Mouse (Mus musculus): Measurements from ENCODE around the gene Gm11555. TPM values are rescaled to one million over a fixed set of nuclear protein-coding genes. Genes with fewer than 3 reads are reported as not detected.

Gene Gm11555
- not detected in 2 replicates for polyA plus RNA-seq (2021; fragmentation: Nextera tagmentation)
- long read RNA-seq, experiment 1: 0 reads
- long read RNA-seq, experiment 2: 0 reads

DNA sequence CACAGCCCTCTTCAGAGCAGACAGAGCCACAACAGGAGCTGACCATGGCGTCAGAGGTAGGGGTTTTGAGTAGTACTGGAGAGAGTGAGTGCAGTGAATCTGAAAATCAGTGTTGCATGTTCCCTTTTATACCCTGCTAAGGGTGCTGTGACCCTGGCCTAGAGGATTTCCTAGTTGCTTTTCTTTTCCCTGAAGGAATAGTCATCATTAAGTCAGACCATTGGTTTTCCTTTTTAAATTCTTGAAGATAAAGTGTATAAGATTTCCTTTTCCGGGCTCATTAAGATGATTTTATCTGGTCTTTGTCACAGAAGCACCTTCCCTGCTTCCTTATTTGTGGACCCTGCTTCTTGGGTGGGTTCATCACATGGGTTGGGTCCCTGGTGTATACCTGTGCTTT is at the start of gene Gm11555:
Gm11555 (minus strand) TSS at position 101 of the 400 bp plus-strand sequence.

DNA sequence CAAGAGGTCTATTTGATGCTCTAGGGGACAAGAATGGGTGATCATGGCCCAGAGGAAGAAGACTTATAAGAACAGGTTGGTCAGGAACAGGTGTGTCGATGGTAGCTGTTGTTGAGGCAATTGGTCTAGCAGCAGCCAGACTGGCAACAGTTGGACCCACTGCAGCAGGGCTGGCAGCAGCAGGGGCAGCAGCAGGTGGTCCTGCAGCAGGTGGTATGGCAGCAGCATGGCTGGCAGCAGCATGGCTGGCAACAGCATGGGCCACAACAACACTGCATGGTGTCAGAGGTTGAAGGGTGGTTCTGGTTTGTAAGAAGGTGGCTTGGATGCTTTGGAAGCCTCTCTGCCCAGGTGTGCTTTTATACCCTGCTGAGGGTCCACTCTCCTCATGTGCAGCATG is 40.4 kb upstream of the Gm11555 start, which contains the start of gene Gm14190:
Gm14190 (minus strand) TSS at position 278 of the 400 bp plus-strand sequence.

DNA sequence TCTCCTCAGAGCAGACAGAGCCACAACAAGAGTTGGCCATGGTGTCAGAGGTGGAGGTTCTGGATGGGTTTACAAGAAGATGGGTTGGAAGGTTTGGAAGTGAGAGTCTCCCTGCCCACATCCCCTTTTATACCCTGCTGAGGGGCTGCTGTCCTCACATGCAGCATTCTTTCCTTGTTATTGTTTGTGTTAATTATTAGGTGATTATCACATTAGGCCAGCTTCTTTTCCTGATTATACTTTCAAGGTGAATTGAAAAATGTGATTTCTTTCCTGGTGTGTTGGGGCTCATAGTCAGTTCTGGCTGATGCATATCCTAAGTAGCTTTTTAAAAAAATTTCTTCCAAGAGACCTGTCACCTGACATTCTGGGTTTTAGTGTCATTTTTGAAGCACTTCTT is 15.8 kb upstream of the Gm11555 start, which contains the start of gene Krtap4-6:
Krtap4-6 (minus strand) TSS at position 101 of the 400 bp plus-strand sequence.

DNA sequence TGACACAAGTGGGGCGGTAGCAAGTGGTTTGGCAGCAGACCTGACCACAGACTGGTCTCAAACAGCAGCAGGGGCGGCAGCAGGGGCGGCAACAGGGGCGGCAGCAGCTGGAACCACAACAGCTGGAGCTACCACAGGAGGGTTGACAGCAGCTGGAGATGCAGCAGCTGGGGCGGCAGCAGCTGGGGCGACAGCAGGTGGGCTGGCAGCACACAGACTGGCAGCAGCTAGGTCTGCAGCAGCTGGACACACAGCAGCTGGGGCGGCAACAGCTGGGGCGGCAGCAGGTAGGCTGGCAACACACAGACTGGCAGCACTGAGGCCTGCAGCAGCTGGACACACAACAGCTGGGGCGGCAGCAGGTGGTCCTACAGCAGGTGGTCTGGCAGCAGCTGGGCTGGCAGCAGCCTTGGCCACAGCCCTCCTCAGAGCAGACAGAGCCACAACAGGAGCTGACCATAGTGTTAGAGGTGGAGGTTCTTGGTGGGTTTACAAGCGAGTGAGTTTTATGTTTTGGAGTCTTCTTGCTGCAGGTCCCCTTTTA is 8.5 kb upstream of the Gm11555 start, which contains the start of gene Gm11563:
Gm11563 (minus strand) TSS at position 494 of the 544 bp plus-strand sequence.

DNA sequence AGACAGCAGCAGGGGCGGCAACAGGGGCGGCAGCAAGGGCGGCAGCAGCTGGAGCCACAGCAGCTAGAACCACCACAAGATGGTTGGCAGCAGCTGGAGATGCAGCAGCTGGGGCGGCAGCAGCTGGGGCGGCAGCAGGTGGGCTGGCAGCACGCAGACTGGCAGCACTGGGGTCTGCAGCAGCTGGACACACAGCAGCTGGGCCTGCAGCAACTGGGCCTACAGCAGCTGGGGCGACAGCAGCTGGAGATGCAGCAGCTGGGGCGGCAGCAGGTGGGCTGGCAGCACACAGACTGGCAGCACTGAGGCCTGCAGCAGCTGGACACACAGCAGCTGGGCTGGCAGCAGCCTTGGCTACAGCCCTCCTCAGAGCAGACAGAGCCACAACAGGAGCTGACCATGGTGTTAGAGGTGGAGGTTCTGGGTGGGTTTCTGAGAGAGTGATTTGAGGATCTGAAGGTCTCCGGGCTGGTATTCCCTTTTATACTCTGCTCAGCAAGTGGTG is 6.3 kb downstream of the Gm11555 start, which contains the start of gene Krtap4-7:
Krtap4-7 (minus strand) TSS at position 455 of the 505 bp plus-strand sequence.

DNA sequence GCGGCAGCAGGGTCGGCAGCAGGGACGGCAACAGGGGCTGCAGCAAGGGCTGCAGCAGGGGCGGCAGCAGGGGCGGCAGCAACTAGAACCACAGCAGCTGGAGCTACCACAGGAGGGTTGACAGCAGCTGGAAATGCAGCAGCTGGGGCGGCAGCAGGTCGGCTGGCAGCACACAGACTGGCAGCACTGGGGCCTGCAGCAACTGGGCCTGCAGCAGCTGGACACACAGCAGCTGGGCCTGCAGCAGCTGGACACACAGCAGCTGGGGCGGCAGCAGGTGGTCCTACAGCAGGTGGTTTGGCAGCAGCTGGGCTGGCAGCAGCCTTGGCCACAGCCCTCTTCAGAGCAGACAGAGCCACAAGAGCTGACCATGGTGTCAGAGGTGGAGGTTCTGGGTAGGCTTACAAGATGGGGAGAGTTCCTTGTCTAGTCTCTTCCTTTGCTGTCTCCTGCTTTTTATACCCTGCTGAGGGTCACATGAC is 15.3 kb downstream of the Gm11555 start, which contains the start of gene Krtap4-2:
Krtap4-2 (minus strand) TSS at position 432 of the 482 bp plus-strand sequence.

DNA sequence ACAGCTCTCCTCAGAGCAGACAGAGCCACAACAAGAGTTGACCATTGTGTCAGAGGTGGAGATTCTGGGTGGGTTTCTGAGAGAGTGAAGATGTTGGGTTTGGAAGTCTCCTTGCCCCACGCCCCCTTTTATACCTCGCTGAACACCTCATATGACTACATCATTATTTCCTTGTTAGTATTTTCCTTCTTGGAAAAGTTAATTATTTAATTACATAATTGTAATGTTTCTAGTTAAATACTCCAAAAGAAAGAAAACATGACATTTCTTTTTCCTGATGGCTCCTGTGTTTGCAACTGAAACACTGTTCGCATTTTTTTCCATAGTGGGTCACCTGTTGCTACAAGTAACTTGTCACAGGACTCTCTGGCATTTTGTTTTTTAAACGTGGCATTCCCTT is 21.9 kb downstream of the Gm11555 start, which contains the start of gene Krtap4-1:
Krtap4-1 (minus strand) TSS at position 101 of the 400 bp plus-strand sequence.

DNA sequence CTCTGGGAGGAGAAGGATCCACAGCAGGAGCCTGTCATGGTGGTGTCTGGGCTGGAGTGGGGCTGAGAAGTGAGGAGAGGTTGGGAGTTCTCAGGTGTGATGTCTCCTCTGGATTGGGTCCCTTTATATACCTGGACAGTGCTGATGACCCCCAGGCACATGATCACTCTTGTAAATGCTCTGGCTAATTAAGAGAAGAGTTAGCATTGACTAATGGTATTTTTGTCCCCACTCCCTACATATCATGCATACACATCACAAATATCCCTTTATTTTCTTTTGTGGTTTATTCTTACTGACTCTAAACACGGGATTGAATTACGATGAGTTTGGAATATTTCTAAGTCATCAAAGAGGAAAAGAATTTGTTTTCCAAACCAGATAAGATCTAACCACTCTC is 29.7 kb downstream of the Gm11555 start, which contains the start of gene Gm11562:
Gm11562 (minus strand) TSS at position 101 of the 400 bp plus-strand sequence.

DNA sequence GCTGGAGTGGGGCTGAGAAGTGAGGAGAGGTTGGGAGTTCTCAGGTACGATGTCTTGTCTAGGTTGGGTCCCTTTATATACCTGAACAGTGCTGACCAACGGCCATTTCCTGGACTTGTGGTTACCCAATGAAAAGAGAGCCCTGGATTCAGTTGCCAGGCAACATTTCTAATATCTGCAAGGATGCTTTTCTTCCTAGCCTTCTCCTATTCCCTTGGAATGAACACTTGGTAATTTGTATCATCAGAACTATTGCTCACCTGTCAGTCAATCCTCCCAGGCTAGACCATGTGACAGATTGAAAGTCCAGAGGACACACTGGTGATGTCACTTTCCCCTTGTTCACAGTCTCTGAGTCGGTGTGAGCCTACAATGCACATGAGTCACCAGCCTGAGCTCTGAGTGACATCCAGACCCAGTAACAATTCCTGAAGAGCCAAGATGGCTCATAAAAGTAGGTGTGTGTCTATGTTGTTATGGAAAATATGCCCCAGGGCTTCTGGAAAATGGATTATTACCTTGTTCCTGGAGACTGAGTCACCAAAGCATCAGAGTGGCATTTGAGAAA is 35.2 kb downstream of the Gm11555 start, which contains the start of gene Krtap2-4:
Krtap2-4 (minus strand) TSS at position 51 of the 568 bp plus-strand sequence.

DNA sequence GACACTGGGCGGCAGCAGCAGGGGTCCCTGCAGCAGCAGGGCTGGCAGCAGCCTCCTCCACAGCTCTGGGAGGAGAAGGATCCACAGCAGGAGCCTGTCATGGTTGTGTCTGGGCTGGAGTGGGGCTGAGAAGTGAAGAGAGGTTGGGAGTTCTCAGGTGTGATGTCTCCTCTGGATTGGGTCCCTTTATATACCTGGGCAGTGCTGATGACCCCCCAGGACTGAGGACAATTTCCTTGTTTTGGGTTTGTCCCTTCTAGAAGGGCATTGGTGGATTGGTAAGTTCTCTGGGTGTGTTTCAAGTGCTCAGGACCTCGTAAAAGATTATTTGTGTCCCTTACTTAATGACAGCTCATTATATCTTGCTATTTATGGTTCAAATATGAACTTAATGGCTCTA is 39.9 kb downstream of the Gm11555 start, which contains the start of gene Gm11937:
Gm11937 (minus strand) TSS at position 101 of the 400 bp plus-strand sequence.

DNA sequence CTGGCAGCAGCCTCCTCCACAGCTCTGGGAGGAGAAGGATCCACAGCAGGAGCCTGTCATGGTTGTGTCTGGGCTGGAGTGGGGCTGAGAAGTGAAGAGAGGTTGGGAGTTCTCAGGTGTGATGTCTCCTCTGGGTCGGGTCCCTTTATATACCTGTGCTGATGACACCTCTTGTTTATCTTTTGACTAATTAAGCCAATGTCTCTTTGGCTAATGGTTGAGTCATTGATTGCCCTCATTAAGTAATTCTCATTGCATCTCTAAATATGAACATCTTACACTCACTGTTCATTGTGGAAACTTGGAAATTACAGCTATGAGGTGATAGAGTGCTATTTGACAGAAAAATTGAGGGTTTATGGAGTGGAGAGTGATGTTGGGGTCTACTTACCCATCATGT is 46.8 kb downstream of the Gm11555 start, which contains the start of gene Gm11938:
Gm11938 (minus strand) TSS at position 101 of the 400 bp plus-strand sequence.

Other genes starting within 250 kb of the Gm11555 start
- gene Krt12, start 228.0 kb downstream of the Gm11555 start, polyA plus RNA-seq (2021; fragmentation: Nextera tagmentation): 21.1 and 24.0 TPM in 2 replicates
- gene Krt20, start 212.1 kb downstream of the Gm11555 start, polyA plus RNA-seq (2021; fragmentation: Nextera tagmentation): 0.43 TPM in 1 of 2 replicates, not detected in the other
- not detected in 2 replicates for gene Krt23, start 157.1 kb downstream of the Gm11555 start, polyA plus RNA-seq (2021; fragmentation: Nextera tagmentation)
- gene Krt39, start 128.9 kb downstream of the Gm11555 start, polyA plus RNA-seq (2021; fragmentation: Nextera tagmentation): not detected in 2 replicates
- gene Krt40, start 107.1 kb downstream of the Gm11555 start, polyA plus RNA-seq (2021; fragmentation: Nextera tagmentation): not detected in 2 replicates
- gene Krtap3-3, start 99.4 kb downstream of the Gm11555 start, polyA plus RNA-seq (2021; fragmentation: Nextera tagmentation): not detected in 2 replicates
- not detected in 2 replicates for gene Krtap3-2, start 93.4 kb downstream of the Gm11555 start, polyA plus RNA-seq (2021; fragmentation: Nextera tagmentation)
- gene Gm11939, start 90.8 kb downstream of the Gm11555 start, polyA plus RNA-seq (2021; fragmentation: Nextera tagmentation): not detected in 2 replicates
- not detected in 2 replicates for gene Krtap3-1, start 83.6 kb downstream of the Gm11555 start, polyA plus RNA-seq (2021; fragmentation: Nextera tagmentation)
- not detected in 2 replicates for gene Krtap1-5, start 69.2 kb downstream of the Gm11555 start, polyA plus RNA-seq (2021; fragmentation: Nextera tagmentation)
- gene Krtap1-4, start 66.6 kb downstream of the Gm11555 start, polyA plus RNA-seq (2021; fragmentation: Nextera tagmentation): not detected in 2 replicates
- not detected in 2 replicates for gene Krtap1-3, start 58.9 kb downstream of the Gm11555 start, polyA plus RNA-seq (2021; fragmentation: Nextera tagmentation)
- gene Krtap9-3, start 52.1 kb downstream of the Gm11555 start, polyA plus RNA-seq (2021; fragmentation: Nextera tagmentation): not detected in 2 replicates
- not detected in 2 replicates for gene Gm11938, start 46.9 kb downstream of the Gm11555 start, polyA plus RNA-seq (2021; fragmentation: Nextera tagmentation)
- not detected in 2 replicates for gene Gm11937, start 40.0 kb downstream of the Gm11555 start, polyA plus RNA-seq (2021; fragmentation: Nextera tagmentation)
- not detected in 2 replicates for gene Krtap2-4, start 35.4 kb downstream of the Gm11555 start, polyA plus RNA-seq (2021; fragmentation: Nextera tagmentation)
- not detected in 2 replicates for gene Gm11562, start 29.8 kb downstream of the Gm11555 start, polyA plus RNA-seq (2021; fragmentation: Nextera tagmentation)
- gene Krtap4-1, start 22.0 kb downstream of the Gm11555 start, polyA plus RNA-seq (2021; fragmentation: Nextera tagmentation): not detected in 2 replicates
- not detected in 2 replicates for gene Krtap4-2, start 15.2 kb downstream of the Gm11555 start, polyA plus RNA-seq (2021; fragmentation: Nextera tagmentation)
- gene Krtap4-7, start 6.1 kb downstream of the Gm11555 start, polyA plus RNA-seq (2021; fragmentation: Nextera tagmentation): not detected in 2 replicates
- not detected in 2 replicates for gene Gm11563, start 8.7 kb upstream of the Gm11555 start, polyA plus RNA-seq (2021; fragmentation: Nextera tagmentation)
- gene Krtap4-6, start 15.7 kb upstream of the Gm11555 start, polyA plus RNA-seq (2021; fragmentation: Nextera tagmentation): not detected in 2 replicates
- not detected in 2 replicates for gene Gm14190, start 40.5 kb upstream of the Gm11555 start, polyA plus RNA-seq (2021; fragmentation: Nextera tagmentation)
- gene Gm14180, start 84.1 kb upstream of the Gm11555 start, polyA plus RNA-seq (2021; fragmentation: Nextera tagmentation): not detected in 2 replicates
- gene Gm11595, start 122.7 kb upstream of the Gm11555 start, polyA plus RNA-seq (2021; fragmentation: Nextera tagmentation): not detected in 2 replicates
- not detected in 2 replicates for gene Krtap4-8, start 130.5 kb upstream of the Gm11555 start, polyA plus RNA-seq (2021; fragmentation: Nextera tagmentation)
- gene Krtap4-9, start 135.0 kb upstream of the Gm11555 start, polyA plus RNA-seq (2021; fragmentation: Nextera tagmentation): not detected in 2 replicates
- gene Gm11596, start 143.2 kb upstream of the Gm11555 start, polyA plus RNA-seq (2021; fragmentation: Nextera tagmentation): not detected in 2 replicates
- gene Gm11569, start 148.7 kb upstream of the Gm11555 start, polyA plus RNA-seq (2021; fragmentation: Nextera tagmentation): not detected in 2 replicates
- not detected in 2 replicates for gene Gm11554, start 154.2 kb upstream of the Gm11555 start, polyA plus RNA-seq (2021; fragmentation: Nextera tagmentation)
- not detected in 2 replicates for gene Krtap4-13, start 159.7 kb upstream of the Gm11555 start, polyA plus RNA-seq (2021; fragmentation: Nextera tagmentation)
- not detected in 2 replicates for gene Gm11564, start 165.4 kb upstream of the Gm11555 start, polyA plus RNA-seq (2021; fragmentation: Nextera tagmentation)
- gene 2300003K06Rik, start 187.8 kb upstream of the Gm11555 start, polyA plus RNA-seq (2021; fragmentation: Nextera tagmentation): not detected in 2 replicates
- not detected in 2 replicates for gene Krtap4-16, start 201.4 kb upstream of the Gm11555 start, polyA plus RNA-seq (2021; fragmentation: Nextera tagmentation)
- gene Gm11568, start 207.7 kb upstream of the Gm11555 start, polyA plus RNA-seq (2021; fragmentation: Nextera tagmentation): not detected in 2 replicates
- gene Gm11559, start 214.2 kb upstream of the Gm11555 start, polyA plus RNA-seq (2021; fragmentation: Nextera tagmentation): not detected in 2 replicates
- gene Krtap9-1, start 223.2 kb upstream of the Gm11555 start, polyA plus RNA-seq (2021; fragmentation: Nextera tagmentation): not detected in 2 replicates
- not detected in 2 replicates for gene Gm11567, start 229.0 kb upstream of the Gm11555 start, polyA plus RNA-seq (2021; fragmentation: Nextera tagmentation)